Mouse (Mus musculus) lung, adult 2 months (tissue): ENCODE measurements around the gene Wdr81. TPM values are rescaled to one million over a fixed set of nuclear protein-coding genes. Genes with fewer than 3 reads are reported as not detected.

Experiments
- DNase-seq: peaks from one replicate; pipeline ENCODE4 v3.0.0; 2022
- H3K4me1 ChIP-seq: fragments of 200-500 bp; 2 replicates; pipeline ENCODE4 v1.6.1; 2011; ENCODE audit warnings: low read length; ENCODE audit not compliant: control insufficient read depth, insufficient read depth
- H3K4me3 ChIP-seq: fragments of 200-500 bp; replicated peaks from 2 replicates; pipeline ENCODE3; 2011; ENCODE audit warnings: low read depth, mild to moderate bottlenecking, control low read depth, low read length; ENCODE audit errors: extremely low read depth
- CTCF ChIP-seq: fragments of 200-500 bp; IDR thresholded peaks from 2 replicates; pipeline ENCODE4 v1.5.1; 2011; ENCODE audit warnings: mild to moderate bottlenecking, low read length, control low read depth; ENCODE audit not compliant: insufficient read depth
- POLR2A ChIP-seq: fragments of 200-500 bp; IDR thresholded peaks from 2 replicates; pipeline ENCODE4 v1.6.1; 2011; ENCODE audit warnings: low read depth, mild to moderate bottlenecking, control low read depth, low read length, borderline replicate concordance; ENCODE audit errors: extremely low read depth
- WGBS: fragments of 180-500 bp; shearing (Covaris S2); methylation state at CpG from one replicate; pipeline ENCODE4 v1.1.7; 2018; 5-methylcytosine and 5-hydroxymethylcytosine counted together
- polyA plus RNA-seq: library from polyadenylated mRNA; depleted of rRNA; stranded (reverse); fragments of >200 nt; gene quantifications from 2 replicates; pipeline ENCODE4 v1.2.3, GENCODE M21; 2012; rRNA removed

Gene Wdr81
- polyA plus RNA-seq = 27.9 and 29.9 TPM in 2 replicates

GRCm38 (mm10) chr11:75453991-75454930 is at the start of gene Wdr81:
Wdr81 (minus strand) TSS chr11:75454717.
- TF ChIP-seq CTCF (peak; percentile 19; the same call in 1 of the 2 replicates), POLR2A (peak; percentile 82; the same call in 1 of the 2 replicates)
- 2% methylated on average over 56 of the region's 56 CpGs for WGBS
- Histone ChIP-seq H3K4me3 (peak within 1 kb of the TSS; percentile 84), H3K4me1 (peaks cover 16% of the 10 kb centered on the region)
- peak; percentile 90 for DNase-seq

GRCm38 (mm10) chr11:75498126-75498525 is 43.6 kb upstream of the Wdr81 start:
- no peak for DNase-seq
- WGBS = 54% methylated on average over 1 of the region's 1 CpGs
- H3K4me1 ChIP-seq = no peaks in the 10 kb centered on the region
- TF ChIP-seq POLR2A (no peak), CTCF (no peak)
- no peak overlapping the region for H3K4me3 ChIP-seq

GRCm38 (mm10) chr11:75494296-75495049 is 40.0 kb upstream of the Wdr81 start:
- no peak for DNase-seq
- TF ChIP-seq POLR2A = no peak
- no peak for TF ChIP-seq CTCF
- 85% methylated on average over 10 of the region's 10 CpGs for WGBS
- Histone ChIP-seq H3K4me3 (no peak overlapping the region), H3K4me1 (no peaks in the 10 kb centered on the region)

- Histone ChIP-seq H3K4me1 (peaks cover 9% of the 10 kb centered on the region), H3K4me3 (peak overlapping the region; percentile 83)
- DNase-seq = no peak
- TF ChIP-seq CTCF (no peak), POLR2A (no peak)
- 19% methylated on average over 6 of the region's 6 CpGs for WGBS
Measured at GRCm38 (mm10) chr11:75487496-75487895, 33.0 kb upstream of the Wdr81 start.

GRCm38 (mm10) chr11:75486601-75487285 is 32.2 kb upstream of the Wdr81 start, which contains the start of gene Prpf8:
Prpf8 (plus strand) TSS chr11:75486816.
- WGBS = under 1% methylated on average over 52 of the region's 52 CpGs
- peak within 1 kb of the TSS; percentile 83 for H3K4me3 ChIP-seq
- peaks cover 9% of the 10 kb centered on the region for H3K4me1 ChIP-seq
- TF ChIP-seq POLR2A (peak; percentile 88; the same call in 1 of the 2 replicates), CTCF (no peak)
- peak; percentile 99 for DNase-seq

GRCm38 (mm10) chr11:75486192-75486591 is 31.7 kb upstream of the Wdr81 start:
- 21% methylated on average over 3 of the region's 3 CpGs for WGBS
- DNase-seq = no peak

GRCm38 (mm10) chr11:75473376-75473775 is 18.9 kb upstream of the Wdr81 start:
- 65% methylated on average over 7 of the region's 7 CpGs for WGBS
- no peak for DNase-seq
- Histone ChIP-seq H3K4me1 (no peaks in the 10 kb centered on the region), H3K4me3 (no peak overlapping the region)
- TF ChIP-seq POLR2A = no peak
- no peak for TF ChIP-seq CTCF

More at GRCm38 (mm10) chr11:75486192-75486591, 31.7 kb upstream of the Wdr81 start:
- TF ChIP-seq CTCF (no peak), POLR2A (no peak)
- H3K4me1 ChIP-seq = peaks cover 9% of the 10 kb centered on the region
- H3K4me3 ChIP-seq = no peak overlapping the region

GRCm38 (mm10) chr11:75472469-75473081 is 18.1 kb upstream of the Wdr81 start:
- 63% methylated on average over 11 of the region's 11 CpGs for WGBS
- TF ChIP-seq POLR2A (no peak), CTCF (no peak)
- DNase-seq = no peak
- Histone ChIP-seq H3K4me1 (peaks cover 2% of the 10 kb centered on the region), H3K4me3 (no peak overlapping the region)

GRCm38 (mm10) chr11:75470675-75471074 is 16.2 kb upstream of the Wdr81 start:
- peaks cover 4% of the 10 kb centered on the region for H3K4me1 ChIP-seq
- DNase-seq = no peak
- WGBS = 67% methylated on average over 3 of the region's 3 CpGs
- TF ChIP-seq CTCF (no peak), POLR2A (no peak)
- H3K4me3 ChIP-seq = no peak overlapping the region

GRCm38 (mm10) chr11:75469261-75469660 is 14.7 kb upstream of the Wdr81 start:
- 95% methylated on average over 4 of the region's 4 CpGs for WGBS
- Histone ChIP-seq H3K4me1 (peaks cover 4% of the 10 kb centered on the region), H3K4me3 (no peak overlapping the region)
- no peak for TF ChIP-seq POLR2A
- no peak for TF ChIP-seq CTCF
- DNase-seq = no peak
